Mouse (Mus musculus) megakaryocyte, embryonic 14.5 days (primary cell): Measurements from ENCODE around the gene Nsmce1.

Experiments used
- FLI1 ChIP-seq: IDR thresholded peaks from 2 replicates; pipeline ENCODE4 v1.6.1; 2012; ENCODE audit warnings: low read length, inconsistent platforms, mixed read lengths
- GATA1 ChIP-seq: IDR thresholded peaks from 3 replicates; pipeline ENCODE4 v1.6.1; 2012; ENCODE audit warnings: mixed read lengths, low read length, inconsistent platforms, borderline replicate concordance

GRCm38 (mm10) chr7:125442323-125442722, 49.1 kb downstream of the Nsmce1 start:
- TF ChIP-seq GATA1, result no peak
- no peak for TF ChIP-seq FLI1
